Mouse (Mus musculus): ENCODE results near the gene Slc16a13. TPM values are rescaled to one million over a fixed set of nuclear protein-coding genes. Genes with fewer than 3 reads are reported as not detected.

Slc16a13 gene
- polyA plus RNA-seq (2014; fragmentation: Illumina TruSeq; extraction: RNeasy Lipid Tissue Mini Kit (QIAGEN cat#74804)): 3.1 TPM

DNA sequence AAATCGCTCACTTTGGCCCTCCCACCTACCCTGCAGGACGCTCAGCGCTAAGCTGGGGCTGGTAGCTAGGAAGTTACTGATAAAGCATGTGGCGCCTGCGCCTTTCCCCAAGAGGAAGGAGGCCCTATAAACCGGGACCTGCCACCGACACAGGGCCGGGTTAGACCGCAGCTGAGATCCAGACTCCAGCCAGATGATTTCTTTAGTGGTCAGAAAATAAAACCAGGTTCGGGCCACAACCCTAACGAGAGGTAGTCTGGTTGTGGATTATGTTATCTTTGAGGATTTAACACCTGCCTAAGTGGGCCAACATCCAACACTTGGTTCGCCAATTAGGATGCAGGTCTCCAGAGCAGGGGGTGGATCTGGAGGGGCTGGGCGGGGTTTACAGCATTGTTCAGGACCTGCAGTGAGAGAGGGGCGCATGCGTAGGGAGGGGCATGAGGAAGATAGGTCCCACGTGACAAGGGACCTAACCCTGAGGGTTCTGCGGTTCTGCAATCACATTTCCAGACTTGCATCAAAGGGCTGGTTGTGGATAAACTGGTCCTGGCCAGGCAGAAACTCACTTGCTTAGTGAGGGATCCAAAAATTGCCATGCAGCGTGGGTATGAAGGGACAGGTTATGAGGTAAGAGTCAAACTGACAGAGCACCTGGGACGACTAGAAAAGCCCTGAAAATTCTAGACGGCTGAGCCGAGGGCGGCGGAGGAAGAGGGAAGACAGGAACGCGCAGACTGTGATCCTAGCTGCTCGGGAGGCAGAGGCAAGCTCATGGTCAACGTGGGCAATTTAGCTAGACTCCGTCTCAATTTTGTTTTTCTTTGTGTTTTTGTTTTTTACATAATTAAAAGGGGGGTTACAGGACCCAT, at the start of gene Slc16a13:
Gene Slc16a13 (minus strand): TSS at position 334 of the 872 bp plus-strand sequence.

DNA sequence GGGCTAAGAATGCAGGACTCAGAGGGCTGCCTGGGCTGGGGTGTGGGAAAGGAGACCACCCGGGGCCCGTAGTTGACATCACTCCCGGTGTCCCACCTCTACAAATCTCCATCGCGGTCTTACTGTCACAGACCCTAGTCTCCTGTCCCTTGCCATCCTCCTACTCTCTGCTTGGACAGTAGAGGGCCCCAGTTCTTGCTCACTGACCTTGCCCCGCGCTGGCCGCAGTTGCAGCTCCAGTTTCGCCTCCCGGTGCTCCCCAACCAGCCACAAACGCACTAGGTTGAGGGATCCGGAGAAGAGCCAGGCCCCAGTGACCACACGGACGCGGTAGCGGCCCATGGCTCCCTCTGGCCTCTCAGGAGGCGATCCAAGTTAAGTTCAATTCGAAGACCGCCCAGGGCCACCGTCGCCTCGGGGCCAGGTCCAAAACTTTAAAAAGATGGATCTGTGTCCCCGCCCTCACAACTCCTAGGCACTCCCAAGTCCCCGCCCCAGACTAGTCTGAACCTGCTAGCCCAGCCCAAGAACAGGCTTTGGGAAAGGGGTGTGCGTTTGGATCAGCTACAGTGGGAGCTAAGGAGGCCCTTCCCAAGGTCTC, 34.2 kb upstream of the Slc16a13 start, which contains the start of gene Alox12:
Gene Alox12 (minus strand): TSS at position 423 of the 601 bp plus-strand sequence.

DNA sequence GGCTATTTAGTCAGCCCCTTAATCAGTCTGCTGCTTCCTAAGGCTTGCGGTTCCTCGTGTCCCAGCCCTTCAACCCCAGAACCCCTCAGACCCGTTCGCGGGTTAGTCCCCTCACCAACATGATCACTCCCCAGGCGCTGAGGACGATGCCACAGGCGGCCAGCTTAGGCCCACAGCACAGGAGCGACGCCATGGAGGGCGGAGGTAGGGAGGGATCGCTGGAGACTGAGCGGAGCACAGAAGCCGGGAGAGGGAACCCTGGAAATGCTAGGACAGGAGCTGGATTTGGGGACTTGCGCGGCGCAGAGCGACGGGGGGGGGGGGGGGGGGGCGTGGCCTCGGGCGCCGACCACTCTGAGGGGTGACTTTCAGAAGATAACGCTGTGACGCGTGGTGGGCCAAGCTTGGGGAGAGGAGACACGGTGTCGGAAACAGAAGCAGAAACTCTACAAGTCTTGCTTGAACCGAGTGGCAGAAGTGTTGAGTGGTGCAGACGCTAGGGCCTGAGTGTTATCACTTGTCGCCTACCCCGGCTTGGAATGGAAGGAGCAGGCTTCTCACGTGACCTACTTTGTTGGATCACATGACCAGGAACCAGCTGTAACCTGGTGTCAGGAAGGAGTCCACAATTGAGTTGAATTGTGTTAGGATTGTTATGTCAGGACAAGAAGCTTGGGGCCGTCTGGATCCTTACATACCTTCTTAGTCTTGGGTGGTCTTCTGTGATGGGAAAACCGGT, 18.8 kb upstream of the Slc16a13 start, which contains the start of the genes Gm21988 and Rnasek:
Gene Gm21988 (minus strand): TSS at position 290 of the 739 bp plus-strand sequence.
Gene Rnasek (minus strand): TSS at position 302 of the 739 bp plus-strand sequence.

DNA sequence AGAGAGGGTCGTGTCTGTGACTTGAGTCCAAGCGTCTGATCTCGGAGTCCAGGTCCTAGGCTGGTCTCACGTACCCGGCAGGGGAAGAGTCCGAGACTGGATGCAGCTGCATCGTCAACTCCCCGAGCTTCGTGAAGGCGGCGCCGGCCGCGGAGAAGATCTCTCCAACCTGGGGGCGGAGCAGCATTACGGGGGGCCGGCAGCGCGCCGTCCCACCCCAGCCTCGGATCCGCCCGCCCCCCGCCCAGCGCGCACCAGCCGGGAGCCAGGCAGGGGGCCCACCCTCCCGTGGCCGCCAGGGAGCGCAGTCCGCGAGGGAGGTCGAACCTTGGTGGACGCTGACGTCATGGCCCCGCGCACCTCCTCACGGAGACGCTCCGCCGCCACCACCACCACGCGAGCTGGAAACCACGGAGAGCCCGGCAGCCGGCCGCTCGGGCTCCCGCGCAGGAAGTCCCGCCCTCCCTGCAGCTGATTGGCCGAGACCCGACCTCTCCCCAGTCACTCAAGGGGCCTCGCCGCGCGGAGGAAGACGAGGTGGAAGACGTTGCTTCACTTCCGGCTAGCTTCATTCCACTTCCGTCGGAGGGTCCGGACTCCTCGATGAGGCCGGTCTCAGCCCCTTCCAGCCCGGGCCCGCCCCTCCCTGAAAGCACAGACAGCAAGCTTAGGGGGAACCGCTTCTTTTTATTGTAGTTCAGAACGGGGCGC, 16.7 kb upstream of the Slc16a13 start, which contains the start of gene 0610010K14Rik:
Gene 0610010K14Rik (minus strand): TSS at position 458 of the 711 bp plus-strand sequence.

DNA sequence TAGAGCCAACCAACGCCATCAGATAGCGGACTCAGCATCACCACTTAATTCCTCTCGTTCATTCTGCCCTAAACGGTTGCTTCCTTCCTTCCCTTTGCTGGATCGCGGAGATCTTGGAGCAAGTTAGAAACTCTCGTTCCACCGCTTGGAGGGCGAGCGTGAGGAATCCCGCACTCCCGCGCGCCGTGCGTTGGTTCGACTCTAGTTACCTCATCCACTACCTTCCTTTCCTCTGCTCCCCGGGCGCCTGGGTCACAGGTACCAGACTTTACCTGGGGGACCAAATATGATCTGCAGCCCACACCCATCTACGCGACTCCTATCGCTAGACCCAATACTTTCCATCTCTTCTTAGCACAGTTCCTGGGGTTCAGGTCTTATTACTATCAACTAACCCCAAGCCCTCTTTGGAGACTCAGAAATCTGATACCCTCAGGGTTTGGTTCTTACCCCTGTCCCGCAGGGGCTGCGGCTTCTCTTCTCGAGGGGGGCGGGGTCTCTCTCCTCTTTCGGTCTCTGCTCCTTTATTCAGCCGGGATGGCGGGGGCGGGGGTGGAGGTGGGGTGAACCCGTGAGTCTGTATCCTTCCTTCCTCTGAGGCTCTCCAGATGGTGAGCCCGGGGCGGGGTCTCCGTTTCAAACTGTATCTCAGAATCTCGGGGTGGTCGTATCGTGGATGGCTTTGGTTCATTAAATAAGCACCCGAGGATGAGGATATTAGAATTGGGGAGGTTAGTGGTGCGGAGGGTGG, 8.6 kb upstream of the Slc16a13 start, which contains the start of gene Bcl6b:
Gene Bcl6b (minus strand): TSS at position 539 of the 751 bp plus-strand sequence.

DNA sequence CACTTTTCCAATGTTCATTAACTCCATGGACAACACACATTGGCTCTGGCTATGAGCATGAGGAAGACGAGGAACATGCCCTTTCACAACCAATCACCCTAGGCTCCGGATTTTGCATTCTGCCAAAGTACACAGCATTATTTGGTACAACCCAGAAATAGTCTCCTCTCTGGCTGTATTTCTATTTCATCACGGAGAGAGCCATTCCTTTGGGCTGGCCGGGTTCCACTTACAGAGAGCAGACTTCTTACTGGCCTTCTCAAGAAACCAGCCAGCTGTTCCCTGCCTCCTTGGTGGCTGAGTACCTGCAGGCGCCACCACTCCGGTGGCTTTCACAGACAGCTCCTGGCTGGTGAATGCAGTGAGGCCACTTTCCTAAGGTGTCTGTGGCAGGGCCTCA, 8.4 kb downstream of the Slc16a13 start, which contains the start of gene Slc16a11:
Gene Slc16a11 (plus strand): TSS at position 330 of the 400 bp plus-strand sequence.

Other genes starting within 250 kb of the Slc16a13 start
- 63.2 TPM for gene Ctdnep1, start 239.9 kb downstream of the Slc16a13 start, polyA plus RNA-seq (2014; fragmentation: Illumina TruSeq; extraction: RNeasy Lipid Tissue Mini Kit (QIAGEN cat#74804))
- gene Elp5, start 238.5 kb downstream of the Slc16a13 start, polyA plus RNA-seq (2014; fragmentation: Illumina TruSeq; extraction: RNeasy Lipid Tissue Mini Kit (QIAGEN cat#74804)): 5.8 TPM
- gene Gabarap, start 229.9 kb downstream of the Slc16a13 start, polyA plus RNA-seq (2014; fragmentation: Illumina TruSeq; extraction: RNeasy Lipid Tissue Mini Kit (QIAGEN cat#74804)): 449 TPM
- gene Phf23, start 225.3 kb downstream of the Slc16a13 start, polyA plus RNA-seq (2014; fragmentation: Illumina TruSeq; extraction: RNeasy Lipid Tissue Mini Kit (QIAGEN cat#74804)): 24.2 TPM
- gene Dvl2, start 220.5 kb downstream of the Slc16a13 start, polyA plus RNA-seq (2014; fragmentation: Illumina TruSeq; extraction: RNeasy Lipid Tissue Mini Kit (QIAGEN cat#74804)): 1.8 TPM
- 5.8 TPM for gene Acadvl, start 205.7 kb downstream of the Slc16a13 start, polyA plus RNA-seq (2014; fragmentation: Illumina TruSeq; extraction: RNeasy Lipid Tissue Mini Kit (QIAGEN cat#74804))
- gene Dlg4, start 204.1 kb downstream of the Slc16a13 start, polyA plus RNA-seq (2014; fragmentation: Illumina TruSeq; extraction: RNeasy Lipid Tissue Mini Kit (QIAGEN cat#74804)): 1.7 TPM
- gene Asgr1, start 167.0 kb downstream of the Slc16a13 start, polyA plus RNA-seq (2014; fragmentation: Illumina TruSeq; extraction: RNeasy Lipid Tissue Mini Kit (QIAGEN cat#74804)): not detected
- gene Asgr2, start 128.4 kb downstream of the Slc16a13 start, polyA plus RNA-seq (2014; fragmentation: Illumina TruSeq; extraction: RNeasy Lipid Tissue Mini Kit (QIAGEN cat#74804)): 0.80 TPM
- gene Mgl2, start 90.7 kb downstream of the Slc16a13 start, polyA plus RNA-seq (2014; fragmentation: Illumina TruSeq; extraction: RNeasy Lipid Tissue Mini Kit (QIAGEN cat#74804)): 21.9 TPM
- gene Clec10a, start 64.9 kb downstream of the Slc16a13 start, polyA plus RNA-seq (2014; fragmentation: Illumina TruSeq; extraction: RNeasy Lipid Tissue Mini Kit (QIAGEN cat#74804)): 3.7 TPM
- gene Slc16a11, start 8.3 kb downstream of the Slc16a13 start, polyA plus RNA-seq (2014; fragmentation: Illumina TruSeq; extraction: RNeasy Lipid Tissue Mini Kit (QIAGEN cat#74804)): not detected
- 7.3 TPM for gene Bcl6b, start 8.7 kb upstream of the Slc16a13 start, polyA plus RNA-seq (2014; fragmentation: Illumina TruSeq; extraction: RNeasy Lipid Tissue Mini Kit (QIAGEN cat#74804))
- 2.4 TPM for gene 0610010K14Rik, start 16.9 kb upstream of the Slc16a13 start, polyA plus RNA-seq (2014; fragmentation: Illumina TruSeq; extraction: RNeasy Lipid Tissue Mini Kit (QIAGEN cat#74804))
- 0.37 TPM for gene Gm21988, start 18.8 kb upstream of the Slc16a13 start, polyA plus RNA-seq (2014; fragmentation: Illumina TruSeq; extraction: RNeasy Lipid Tissue Mini Kit (QIAGEN cat#74804))
- gene Rnasek, start 18.8 kb upstream of the Slc16a13 start, polyA plus RNA-seq (2014; fragmentation: Illumina TruSeq; extraction: RNeasy Lipid Tissue Mini Kit (QIAGEN cat#74804)): 25.1 TPM
- 2.5 TPM for gene Alox12, start 34.3 kb upstream of the Slc16a13 start, polyA plus RNA-seq (2014; fragmentation: Illumina TruSeq; extraction: RNeasy Lipid Tissue Mini Kit (QIAGEN cat#74804))
- 2.4 TPM for gene Alox12e, start 101.6 kb upstream of the Slc16a13 start, polyA plus RNA-seq (2014; fragmentation: Illumina TruSeq; extraction: RNeasy Lipid Tissue Mini Kit (QIAGEN cat#74804))
- gene Alox15, start 131.0 kb upstream of the Slc16a13 start, polyA plus RNA-seq (2014; fragmentation: Illumina TruSeq; extraction: RNeasy Lipid Tissue Mini Kit (QIAGEN cat#74804)): 13.4 TPM
- 21.0 TPM for gene Pelp1, start 189.0 kb upstream of the Slc16a13 start, polyA plus RNA-seq (2014; fragmentation: Illumina TruSeq; extraction: RNeasy Lipid Tissue Mini Kit (QIAGEN cat#74804))
- 0.91 TPM for gene Arrb2, start 211.6 kb upstream of the Slc16a13 start, polyA plus RNA-seq (2014; fragmentation: Illumina TruSeq; extraction: RNeasy Lipid Tissue Mini Kit (QIAGEN cat#74804))
- gene Med11, start 230.9 kb upstream of the Slc16a13 start, polyA plus RNA-seq (2014; fragmentation: Illumina TruSeq; extraction: RNeasy Lipid Tissue Mini Kit (QIAGEN cat#74804)): 7.2 TPM
- gene Zmynd15, start 238.4 kb upstream of the Slc16a13 start, polyA plus RNA-seq (2014; fragmentation: Illumina TruSeq; extraction: RNeasy Lipid Tissue Mini Kit (QIAGEN cat#74804)): 0.31 TPM
- gene Cxcl16, start 238.9 kb upstream of the Slc16a13 start, polyA plus RNA-seq (2014; fragmentation: Illumina TruSeq; extraction: RNeasy Lipid Tissue Mini Kit (QIAGEN cat#74804)): 14.6 TPM